Mouse (Mus musculus) lung, postnatal 0 days (tissue): Measurements from ENCODE around the gene Zfp710. TPM values are rescaled to one million over a fixed set of nuclear protein-coding genes. Genes with fewer than 3 reads are reported as not detected.
A peak's percentile ranks its signal among the peaks of the same experiment; 100 is the strongest.

ENCODE experiments used
- ATAC-seq: fragments of 200-750 bp; cut with Nextera tagmentation; 2 replicates; pipeline ENCODE4 v1.8.0; 2017; ENCODE audit warnings: moderate library complexity
- DNase-seq: peaks from one replicate; pipeline ENCODE4 v3.0.0-alpha.2; 2016; ENCODE audit warnings: low spot score
- H3K27ac ChIP-seq: fragments of 300-500 bp; sonication (generic); 2 replicates; pipeline ENCODE4 v1.5.1; 2014; ENCODE audit warnings: antibody characterized with exemption, mild to moderate bottlenecking, low read length, mixed read lengths
- H3K27me3 ChIP-seq: fragments of 300-500 bp; sonication (generic); replicated peaks from 2 replicates; pipeline ENCODE4 v1.6.1; 2014; ENCODE audit warnings: low read length, mixed read lengths; ENCODE audit not compliant: insufficient read depth
- H3K36me3 ChIP-seq: fragments of 300-500 bp; sonication (generic); 2 replicates; pipeline ENCODE4 v1.6.1; 2014; ENCODE audit warnings: low read length, mixed read lengths; ENCODE audit not compliant: insufficient read depth
- H3K4me1 ChIP-seq: fragments of 300-500 bp; sonication (generic); 2 replicates; pipeline ENCODE4 v1.6.1; 2014; ENCODE audit warnings: antibody characterized with exemption, low read depth, low read length, mixed read lengths; ENCODE audit not compliant: insufficient read depth
- H3K4me2 ChIP-seq: fragments of 300-500 bp; sonication (generic); replicated peaks from 2 replicates; pipeline ENCODE4 v1.6.1; 2014; ENCODE audit warnings: low read depth, mild to moderate bottlenecking, low read length, moderate library complexity, mixed read lengths
- H3K4me3 ChIP-seq: fragments of 300-500 bp; sonication (generic); 2 replicates; pipeline ENCODE4 v1.5.1; 2014; ENCODE audit warnings: low read depth, low read length
- H3K9ac ChIP-seq: fragments of 300-500 bp; sonication (generic); replicated peaks from 2 replicates; pipeline ENCODE4 v1.6.1; 2014; ENCODE audit warnings: low read depth, mild to moderate bottlenecking
- H3K9me3 ChIP-seq: fragments of 300-500 bp; sonication (generic); 2 replicates; pipeline ENCODE4 v1.6.1; 2016; ENCODE audit warnings: low read length, mixed read lengths
- CTCF ChIP-seq: IDR thresholded peaks from 2 replicates; pipeline ENCODE4 v1.5.1; 2016; ENCODE audit warnings: antibody characterized with exemption, mild to moderate bottlenecking
- EP300 ChIP-seq: IDR thresholded peaks from 2 replicates; pipeline ENCODE4 v1.6.1; 2016; ENCODE audit warnings: antibody characterized with exemption, mild to moderate bottlenecking, control low read depth
- WGBS: fragments of 180-500 bp; shearing (Covaris S2); extraction: QIAGEN DNeasy Blood & Tissue Kit; methylation state at CpG from one replicate; pipeline ENCODE4 v1.1.7; 2014; 5-methylcytosine and 5-hydroxymethylcytosine counted together
- polyA plus RNA-seq: library from polyadenylated mRNA; unstranded; fragments of >200 nt; fragmentation: Nextera tagmentation; extraction: Ambion mirVana; gene quantifications from 2 replicates; pipeline ENCODE4 v1.2.1, GENCODE M21; 2015

Gene Zfp710
- polyA plus RNA-seq, 1 experiment from 2014 or later = 11.1 TPM

DNA sequence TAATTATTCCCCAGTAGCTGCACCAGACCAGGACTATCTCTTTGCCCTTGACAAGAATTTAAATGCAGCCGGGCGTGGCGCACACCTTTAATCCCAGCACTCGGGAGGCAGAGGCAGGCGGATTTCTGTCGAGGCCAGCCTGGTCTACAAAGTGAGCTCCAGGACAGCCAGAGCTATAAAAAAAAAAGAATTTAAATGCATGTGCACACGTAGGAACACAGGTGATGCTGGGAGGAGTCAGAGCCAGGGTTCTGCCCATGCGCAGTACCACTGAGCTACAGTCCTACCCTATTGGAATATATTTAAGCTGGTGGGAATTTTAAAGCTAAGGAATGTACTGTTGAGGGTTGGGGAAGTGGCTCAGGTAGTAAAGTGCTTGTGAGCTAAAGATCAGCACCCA, 6.4 kb downstream of the Zfp710 start:
- H3K36me3 ChIP-seq = no peaks in the 10 kb centered on the region
- no peaks in the 10 kb centered on the region for H3K27me3 ChIP-seq
- H3K4me2 ChIP-seq = no peak overlapping the region
- DNase-seq (no peak), ATAC-seq (no peak)
- H3K4me1 ChIP-seq = peaks cover 16% of the 10 kb centered on the region; the same call in 1 of the 2 replicates
- H3K27ac ChIP-seq = no peak overlapping the region
- WGBS = 94% methylated on average over 8 of the region's 8 CpGs
- H3K4me3 ChIP-seq = no peak overlapping the region
- H3K9ac ChIP-seq = no peak overlapping the region
- TF ChIP-seq CTCF = no peak
- no peak for TF ChIP-seq EP300
- no peaks in the 10 kb centered on the region for H3K9me3 ChIP-seq

DNA sequence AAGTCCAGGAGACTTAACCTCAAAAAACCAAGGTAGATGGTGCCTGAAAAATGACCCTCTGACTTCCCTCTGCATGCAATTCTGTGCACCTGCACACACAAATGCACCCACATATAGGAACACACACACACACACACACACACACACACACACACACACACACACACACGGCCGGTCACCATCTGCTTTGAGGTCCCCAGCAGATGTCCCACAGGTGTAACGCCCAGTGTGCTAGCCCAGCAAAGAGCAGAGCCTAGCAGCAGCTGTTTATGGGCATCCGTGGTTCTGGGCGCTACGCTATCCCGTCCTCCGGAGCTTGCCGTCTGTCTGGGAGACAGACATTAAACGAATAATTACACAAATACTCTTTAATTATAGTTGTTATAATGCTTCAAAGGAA, 6.9 kb downstream of the Zfp710 start:
- WGBS = 84% methylated on average over 10 of the region's 10 CpGs
- peaks cover 16% of the 10 kb centered on the region; the same call in 1 of the 2 replicates for H3K4me1 ChIP-seq
- DNase-seq = no peak
- no peak overlapping the region for H3K9ac ChIP-seq
- no peaks in the 10 kb centered on the region for H3K27me3 ChIP-seq
- no peaks in the 10 kb centered on the region for H3K36me3 ChIP-seq
- no peak overlapping the region for H3K4me3 ChIP-seq
- H3K9me3 ChIP-seq = no peaks in the 10 kb centered on the region
- TF ChIP-seq EP300 (no peak), CTCF (no peak)
- H3K27ac ChIP-seq = no peak overlapping the region
- no peak for ATAC-seq
- H3K4me2 ChIP-seq = no peak overlapping the region

DNA sequence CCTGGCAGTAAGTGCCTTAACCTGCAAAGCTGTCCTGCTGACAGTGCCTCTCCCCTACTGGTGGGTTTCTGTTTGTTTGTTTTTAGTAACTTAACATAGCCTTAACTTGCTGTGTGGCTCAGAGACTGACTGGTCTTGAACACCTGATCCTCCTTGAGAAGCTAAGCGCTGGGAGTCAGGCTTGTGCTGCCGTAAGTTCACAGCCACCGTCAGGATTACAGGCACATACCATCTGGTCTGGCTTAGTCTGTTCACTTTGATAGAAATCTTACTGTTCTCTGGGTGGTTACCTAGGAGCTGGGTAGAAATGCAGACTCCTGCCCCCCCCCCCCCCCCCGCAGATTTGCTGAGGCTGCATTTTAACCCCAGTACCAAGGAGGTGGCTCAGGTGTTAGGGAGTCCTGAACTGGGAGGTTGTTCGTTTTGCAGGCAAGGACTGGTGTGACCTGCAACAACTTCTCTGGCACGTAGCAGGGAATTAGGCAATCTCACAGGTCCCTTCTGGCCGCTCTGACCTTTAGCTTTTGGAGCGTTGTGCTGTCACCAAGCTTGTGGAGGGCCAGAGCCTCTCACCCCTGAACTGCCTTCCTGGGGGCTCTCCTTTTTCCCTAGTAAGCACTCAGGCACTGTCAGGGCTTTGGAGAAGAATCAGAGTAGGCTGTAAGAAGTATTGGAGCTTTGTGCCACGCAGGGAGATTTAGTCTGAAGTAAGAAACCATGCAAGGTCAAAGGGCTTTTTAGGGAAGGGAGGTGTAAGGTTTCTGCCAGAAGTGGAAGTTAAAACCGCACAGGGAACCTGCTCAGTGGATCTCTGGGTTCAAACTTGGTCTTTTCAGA, 7.8 kb downstream of the Zfp710 start:
- Histone ChIP-seq H3K9ac (no peak overlapping the region), H3K27ac (0 out of 2 replicates have a peak overlapping the region, but pooled peaks have one; percentile 26), H3K4me3 (no peak overlapping the region), H3K9me3 (no peaks in the 10 kb centered on the region), H3K4me1 (peaks cover 16% of the 10 kb centered on the region; the same call in 1 of the 2 replicates), H3K4me2 (peak overlapping the region; percentile 34), H3K36me3 (no peaks in the 10 kb centered on the region), H3K27me3 (no peaks in the 10 kb centered on the region)
- TF ChIP-seq CTCF = no peak
- TF ChIP-seq EP300 = no peak
- 46% methylated on average over 9 of the region's 10 CpGs for WGBS
- ATAC-seq (no peak), DNase-seq (peak; percentile 26)

DNA sequence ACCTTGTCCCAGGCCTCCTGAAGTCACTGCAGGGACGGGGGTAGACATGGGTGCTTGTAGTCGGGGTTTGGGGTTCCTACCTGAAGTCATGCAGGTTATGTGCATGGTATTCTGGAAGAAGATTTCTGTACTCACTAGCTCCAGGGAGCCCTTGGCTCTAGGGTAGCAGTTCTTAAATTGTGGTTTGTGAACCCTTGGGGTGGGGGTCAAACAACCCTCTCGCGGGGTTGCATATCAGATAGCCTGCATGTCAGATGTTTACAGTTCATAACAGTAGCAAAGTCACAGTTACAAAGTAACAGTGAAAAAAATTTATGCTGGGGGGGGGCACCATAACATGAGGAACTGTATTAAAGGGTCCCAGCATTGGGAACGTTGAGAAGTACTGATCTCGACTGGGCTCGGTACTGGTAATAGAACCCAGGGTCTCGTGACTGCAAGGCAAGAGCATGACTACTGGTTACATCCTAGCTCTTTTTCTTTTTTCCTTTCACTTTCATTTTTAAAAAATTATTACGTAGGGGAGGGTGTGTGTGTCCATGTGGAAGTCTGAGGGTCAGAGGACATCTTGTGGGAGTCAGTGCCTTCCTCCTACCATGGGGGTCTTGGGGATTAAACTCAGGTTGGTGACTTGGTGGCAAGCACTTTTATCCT, 8.6 kb downstream of the Zfp710 start:
- Histone ChIP-seq H3K27ac (no peak overlapping the region), H3K9me3 (no peaks in the 10 kb centered on the region), H3K27me3 (no peaks in the 10 kb centered on the region), H3K4me1 (peaks cover 16% of the 10 kb centered on the region; the same call in 1 of the 2 replicates), H3K4me3 (no peak overlapping the region), H3K9ac (no peak overlapping the region), H3K36me3 (no peaks in the 10 kb centered on the region), H3K4me2 (peak overlapping the region; percentile 34)
- TF ChIP-seq EP300 (no peak), CTCF (no peak)
- DNase-seq (peak; percentile 57), ATAC-seq (no peak)
- WGBS = 61% methylated on average over 9 of the region's 9 CpGs

DNA sequence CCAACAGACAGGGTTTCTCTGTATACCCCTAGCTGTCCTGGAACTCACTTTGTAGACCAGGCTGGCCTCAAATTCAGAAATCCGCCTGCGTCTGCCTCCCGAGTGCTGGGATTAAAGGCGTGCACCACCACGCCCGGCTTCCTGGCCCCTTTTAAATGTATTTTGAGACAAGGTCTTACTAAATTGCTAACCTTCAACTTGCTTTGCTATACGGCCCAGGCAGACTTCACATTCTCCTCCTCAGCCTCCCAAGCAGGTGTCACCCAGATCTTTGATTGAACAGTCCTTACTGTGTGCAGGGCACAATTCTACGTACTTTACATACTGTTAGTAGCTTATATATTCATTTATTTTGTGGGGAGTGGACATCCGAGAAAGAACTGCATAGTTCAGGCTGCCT, 9.2 kb downstream of the Zfp710 start:
- no peak overlapping the region for H3K4me3 ChIP-seq
- H3K27me3 ChIP-seq = no peaks in the 10 kb centered on the region
- H3K4me1 ChIP-seq = peaks cover 16% of the 10 kb centered on the region; the same call in 1 of the 2 replicates
- no peaks in the 10 kb centered on the region for H3K36me3 ChIP-seq
- H3K9ac ChIP-seq = no peak overlapping the region
- DNase-seq (no peak), ATAC-seq (no peak)
- TF ChIP-seq CTCF = no peak
- no peak for TF ChIP-seq EP300
- 82% methylated on average over 9 of the region's 9 CpGs for WGBS
- H3K4me2 ChIP-seq = 0 out of 2 replicates have a peak overlapping the region, but pooled peaks have one; percentile 34
- no peak overlapping the region for H3K27ac ChIP-seq
- H3K9me3 ChIP-seq = no peaks in the 10 kb centered on the region

DNA sequence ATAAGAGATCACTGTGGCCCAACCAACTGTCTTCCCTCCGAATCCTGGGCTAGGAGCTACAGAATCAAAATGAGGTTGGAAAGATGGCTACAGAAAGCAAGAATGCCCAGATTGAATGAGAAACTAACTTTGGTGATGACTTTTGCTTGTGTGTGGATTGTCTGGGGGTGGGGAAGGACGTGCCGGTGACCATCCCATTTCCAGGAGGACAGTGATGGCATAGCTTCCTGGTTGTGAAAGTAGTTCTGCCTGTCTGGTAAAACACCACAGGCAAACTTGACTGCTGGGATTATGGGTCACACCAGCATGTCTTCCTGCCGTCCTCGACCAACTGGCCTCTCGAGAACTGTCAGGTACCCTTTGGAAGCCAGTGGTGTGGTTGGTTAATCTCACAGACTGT, 10.5 kb downstream of the Zfp710 start:
- no peak for TF ChIP-seq CTCF
- no peak for TF ChIP-seq EP300
- Histone ChIP-seq H3K4me1 (peaks cover 16% of the 10 kb centered on the region; the same call in 1 of the 2 replicates), H3K36me3 (no peaks in the 10 kb centered on the region), H3K9me3 (no peaks in the 10 kb centered on the region), H3K27me3 (no peaks in the 10 kb centered on the region), H3K27ac (peak overlapping the region; percentile 45), H3K4me3 (no peak overlapping the region), H3K9ac (no peak overlapping the region), H3K4me2 (no peak overlapping the region)
- ATAC-seq = no peak
- no peak for DNase-seq
- 51% methylated on average over 6 of the region's 6 CpGs for WGBS
